Mouse (Mus musculus): ENCODE measurements around the gene Odf2l.

GRCm38 (mm10) chr3:145168844-145169696 is 50.7 kb downstream of the Odf2l start:
- TF ChIP-seq CTCF (IDR thresholded peaks at IDR 0.05; ENCODE audit: control insufficient read depth, insufficient read depth, insufficient read length), result no peak
- no peak for TF ChIP-seq MAX (IDR thresholded peaks at IDR 0.05)
